Mouse (Mus musculus) bone marrow, adult 2 months (tissue): ENCODE data around the gene Nudt9. TPM values are rescaled to one million over a fixed set of nuclear protein-coding genes. Genes with fewer than 3 reads are reported as not detected.

ENCODE experiments used
- H3K27ac ChIP-seq: fragments of 200-500 bp; 2 replicates; pipeline ENCODE4 v1.5.1; 2012; ENCODE audit warnings: low read depth, mild to moderate bottlenecking, control low read depth, inconsistent platforms, low read length; ENCODE audit not compliant: control insufficient read depth, poor library complexity, insufficient read depth
- H3K4me1 ChIP-seq: fragments of 200-500 bp; 2 replicates; pipeline ENCODE4 v1.6.1; 2011; ENCODE audit warnings: low read length; ENCODE audit not compliant: control insufficient read depth, insufficient read depth
- H3K4me3 ChIP-seq: fragments of 200-500 bp; replicated peaks from 2 replicates; pipeline ENCODE3; 2011; ENCODE audit warnings: mild to moderate bottlenecking, low read depth, low read length, control low read depth; ENCODE audit not compliant: control insufficient read depth
- CTCF ChIP-seq: fragments of 200-500 bp; IDR thresholded peaks from 2 replicates; pipeline ENCODE4 v1.5.1; 2011; ENCODE audit warnings: low read length, control low read depth; ENCODE audit not compliant: control insufficient read depth, insufficient read depth
- POLR2A ChIP-seq: fragments of 200-500 bp; IDR thresholded peaks from 2 replicates; pipeline ENCODE4 v1.6.1; 2011; ENCODE audit warnings: low read depth, mild to moderate bottlenecking, control low read depth, low read length, borderline replicate concordance; ENCODE audit not compliant: control insufficient read depth
- WGBS: fragments of 180-500 bp; shearing (Covaris S2); methylation state at CpG from one replicate; pipeline ENCODE4 v1.1.7; 2018; 5-methylcytosine and 5-hydroxymethylcytosine counted together
- polyA plus RNA-seq: library from polyadenylated mRNA; stranded (reverse); fragments of >200 nt; gene quantifications from 2 replicates; pipeline ENCODE4 v1.2.4, GENCODE M21; 2011; ENCODE audit warnings: low replicate concordance; ENCODE audit not compliant: missing spikeins, insufficient read depth, insufficient read length

Nudt9 gene
- polyA plus RNA-seq, 1 experiment: 32.5 TPM

GRCm38 (mm10) chr5:104076361-104076760 lies 30.3 kb downstream of the Nudt9 start:
- H3K4me3 ChIP-seq: no peak overlapping the region
- no peak overlapping the region for H3K27ac ChIP-seq
- TF ChIP-seq CTCF: no peak
- no peak for TF ChIP-seq POLR2A
- no peaks in the 10 kb centered on the region for H3K4me1 ChIP-seq
- WGBS: 41% methylated on average over 10 of the region's 10 CpGs

DNA sequence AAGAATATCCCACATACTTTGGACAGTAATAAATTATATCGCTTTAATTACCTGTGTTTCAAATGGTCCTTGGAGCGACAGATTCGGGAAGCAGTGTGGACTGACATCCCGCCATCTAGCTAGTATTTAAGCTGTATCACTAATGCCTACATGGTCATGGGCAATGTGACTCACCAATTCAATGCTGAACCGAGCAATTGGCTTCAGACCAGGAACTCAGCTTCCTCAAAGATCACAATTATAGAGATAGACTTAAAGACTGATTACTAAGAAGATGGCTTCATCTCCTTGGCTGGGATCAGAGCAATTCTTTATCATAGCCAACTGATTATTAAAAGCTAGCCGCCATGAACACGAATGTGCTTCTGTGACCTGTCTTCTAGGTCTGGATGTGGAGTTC lies 31.4 kb downstream of the Nudt9 start, which contains the start of gene Gm17660:
TSS of gene Gm17660 (minus strand) at position 101 of the 400 bp plus-strand sequence.
- H3K4me1 ChIP-seq: no peaks in the 10 kb centered on the region
- WGBS: 79% methylated on average over 7 of the region's 7 CpGs
- TF ChIP-seq CTCF: no peak
- TF ChIP-seq POLR2A: no peak
- no peak within 1 kb of the TSS for H3K27ac ChIP-seq
- no peak within 1 kb of the TSS for H3K4me3 ChIP-seq

GRCm38 (mm10) chr5:104080736-104081135 lies 34.6 kb downstream of the Nudt9 start:
- TF ChIP-seq CTCF: no peak
- TF ChIP-seq POLR2A: no peak
- WGBS: 67% methylated on average over 6 of the region's 6 CpGs

GRCm38 (mm10) chr5:104085366-104085765 lies 39.3 kb downstream of the Nudt9 start:
- WGBS: 85% methylated on average over 9 of the region's 9 CpGs
- TF ChIP-seq CTCF (no peak), POLR2A (no peak)
- H3K4me3 ChIP-seq: no peak overlapping the region
- no peak overlapping the region for H3K27ac ChIP-seq
- no peaks in the 10 kb centered on the region for H3K4me1 ChIP-seq

More at GRCm38 (mm10) chr5:104080736-104081135, 34.6 kb downstream of the Nudt9 start:
- no peak overlapping the region for H3K4me3 ChIP-seq
- H3K27ac ChIP-seq: no peak overlapping the region
- no peaks in the 10 kb centered on the region for H3K4me1 ChIP-seq

DNA sequence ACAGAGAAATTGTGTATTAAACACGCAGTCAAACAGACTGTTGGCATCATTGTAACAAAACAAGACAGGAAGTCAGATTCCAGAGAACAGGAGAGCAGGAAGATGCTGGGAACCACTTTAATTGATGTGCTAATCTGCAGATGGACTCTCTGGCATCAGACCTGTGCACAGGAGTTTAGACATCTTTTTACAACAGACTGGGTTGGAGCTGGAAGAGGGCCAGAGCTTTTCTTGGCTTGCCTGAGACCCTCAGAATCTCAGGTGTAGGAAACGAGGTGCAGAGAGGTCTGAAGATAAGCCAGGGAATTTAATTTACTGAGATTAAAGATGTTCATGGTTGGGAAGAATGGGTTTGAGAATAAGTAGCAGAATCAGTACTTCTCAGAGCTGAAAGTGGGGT lies 43.6 kb downstream of the Nudt9 start:
- Histone ChIP-seq H3K4me3 (no peak overlapping the region), H3K27ac (no peak overlapping the region), H3K4me1 (no peaks in the 10 kb centered on the region)
- TF ChIP-seq CTCF (no peak), POLR2A (no peak)
- 74% methylated on average over 2 of the region's 2 CpGs for WGBS

- 69% methylated on average over 11 of the region's 11 CpGs for WGBS
- TF ChIP-seq POLR2A (no peak), CTCF (no peak)
Measured at GRCm38 (mm10) chr5:104095416-104096077, 49.4 kb downstream of the Nudt9 start.

DNA sequence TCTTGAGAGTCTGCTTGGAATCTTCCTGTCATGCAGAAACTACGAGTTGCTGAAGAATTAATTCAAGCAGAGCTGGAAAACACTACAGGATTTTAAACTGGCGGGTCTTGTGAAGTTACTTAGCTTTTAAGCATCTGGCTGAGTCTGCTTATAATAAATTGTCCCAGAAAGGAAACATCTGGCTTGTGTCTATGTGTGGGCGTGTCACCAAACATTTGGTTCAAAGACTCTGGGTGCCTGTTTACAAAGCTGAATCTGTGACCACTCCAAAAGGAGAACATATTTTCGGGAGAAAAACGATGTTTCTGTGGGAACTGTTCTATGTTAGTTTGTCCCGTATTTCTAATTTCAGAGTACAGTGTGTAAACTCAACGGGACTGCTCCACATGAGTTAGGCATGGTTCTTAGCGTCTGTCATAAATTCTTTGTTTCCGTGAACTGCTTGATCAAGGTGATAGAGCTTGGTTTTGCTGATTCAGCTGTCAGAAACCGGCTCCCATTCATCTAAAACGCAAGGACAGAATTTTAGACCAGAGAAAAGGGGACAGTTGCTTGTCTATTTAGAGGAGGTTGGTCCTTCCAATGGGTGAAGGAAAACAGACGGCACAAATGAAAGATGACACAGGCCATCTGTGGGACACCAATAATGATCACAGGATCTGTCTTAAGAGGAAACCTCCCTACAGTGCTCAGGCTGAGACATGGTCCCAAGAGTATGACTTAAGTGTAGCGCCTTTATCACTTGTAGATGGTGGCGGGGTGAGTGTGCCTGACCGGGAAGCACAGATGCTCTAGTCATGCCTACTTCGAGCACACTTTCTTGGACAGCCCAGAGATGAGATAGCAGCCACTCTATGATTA lies 50.2 kb downstream of the Nudt9 start:
- WGBS: 38% methylated on average over 16 of the region's 16 CpGs
- TF ChIP-seq POLR2A (no peak), CTCF (no peak)
- H3K27ac ChIP-seq: no peak overlapping the region
- no peaks in the 10 kb centered on the region for H3K4me1 ChIP-seq
- H3K4me3 ChIP-seq: no peak overlapping the region

More at GRCm38 (mm10) chr5:104095416-104096077, 49.4 kb downstream of the Nudt9 start:
- H3K4me3 ChIP-seq: no peak overlapping the region
- no peaks in the 10 kb centered on the region for H3K4me1 ChIP-seq
- no peak overlapping the region for H3K27ac ChIP-seq
